Mouse (Mus musculus): Measurements from ENCODE around the gene Lrmda.

GRCm38 (mm10) chr14:22813389-22813788, 793.9 kb downstream of the Lrmda start:
- TF ChIP-seq CTCF (IDR thresholded peaks at IDR 0.05; ENCODE audit: extremely low read depth, insufficient read depth, low read length) = no peak
- TF ChIP-seq POLR2A (IDR thresholded peaks at IDR 0.05; ENCODE audit: extremely low read depth, insufficient read depth, low read length) = no peak
